Mouse (Mus musculus) C2C12 (cell line): ENCODE measurements around the gene Slc35g1.

Experiments used
- CEBPB ChIP-seq: IDR thresholded peaks from one replicate; pipeline ENCODE4 v1.6.1; 2011; ENCODE audit warnings: low read depth, mild to moderate bottlenecking, control low read depth, moderate library complexity
- CTCF ChIP-seq: IDR thresholded peaks from one replicate; pipeline ENCODE4 v1.5.1; 2011; ENCODE audit not compliant: control insufficient read depth, insufficient read depth, insufficient read length
- FOSL1 ChIP-seq: IDR thresholded peaks from one replicate; pipeline ENCODE4 v1.8.0; 2011; ENCODE audit warnings: mild to moderate bottlenecking, low read length; ENCODE audit not compliant: poor library complexity, insufficient read depth, severe bottlenecking
- MAX ChIP-seq: IDR thresholded peaks from one replicate; pipeline ENCODE4 v1.6.1; 2011; ENCODE audit warnings: mild to moderate bottlenecking, control low read depth
- MYOD1 ChIP-seq: IDR thresholded peaks from one replicate; pipeline ENCODE4 v1.6.1; 2011; ENCODE audit warnings: low read depth; ENCODE audit not compliant: control insufficient read depth, insufficient read length
- MYOG ChIP-seq: IDR thresholded peaks from one replicate; pipeline ENCODE4 v1.6.1; 2011; ENCODE audit not compliant: control insufficient read depth, insufficient read length; ENCODE audit errors: extremely low read depth
- USF1 ChIP-seq: IDR thresholded peaks from one replicate; pipeline ENCODE4 v1.6.1; 2011; ENCODE audit warnings: low read depth, mild to moderate bottlenecking, control low read depth, moderate library complexity

DNA sequence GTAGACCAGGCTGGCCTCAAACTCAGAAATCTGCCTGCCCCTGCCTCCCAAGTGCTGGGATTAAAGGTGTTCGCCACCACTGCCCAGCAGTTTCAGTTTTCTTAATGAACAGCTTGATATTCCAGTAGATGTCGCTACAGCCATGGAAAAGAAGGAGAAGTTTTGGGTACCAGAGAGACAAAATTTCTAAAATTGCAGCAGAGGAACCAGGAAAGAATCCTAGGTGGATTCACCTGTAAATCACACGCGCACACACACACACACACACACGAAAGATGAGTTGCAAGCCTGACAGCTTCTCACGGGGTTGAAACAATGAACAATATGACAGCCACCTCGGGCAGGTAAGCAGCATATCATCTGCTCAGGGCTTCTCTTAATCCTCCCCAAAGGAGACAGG, 28.1 kb downstream of the Slc35g1 start:
- TF ChIP-seq USF1: no peak
- no peak for TF ChIP-seq MYOD1
- TF ChIP-seq MAX: no peak
- no peak for TF ChIP-seq CTCF
- TF ChIP-seq FOSL1: no peak
- no peak for TF ChIP-seq MYOG
- TF ChIP-seq CEBPB: no peak
